Mouse (Mus musculus) splenic B cell, adult 2 months (primary cell): ENCODE data around the gene Rarres1.

ENCODE experiments used
- DNase-seq: peaks from one replicate; pipeline ENCODE4 v3.0.0-alpha.2; 2011; ENCODE audit warnings: low read depth, low spot score
- H3K27me3 ChIP-seq: 2 replicates; pipeline ENCODE4 v1.6.1; 2012; ENCODE audit warnings: mild to moderate bottlenecking, low read length, moderate library complexity, mixed read lengths; ENCODE audit not compliant: control insufficient read depth, poor library complexity, insufficient read depth, severe bottlenecking
- H3K36me3 ChIP-seq: 2 replicates; pipeline ENCODE4 v1.6.1; 2012; ENCODE audit warnings: mild to moderate bottlenecking, low read length, moderate library complexity, mixed read lengths; ENCODE audit not compliant: control insufficient read depth, poor library complexity, insufficient read depth, severe bottlenecking

Rarres1 gene

GRCm38 (mm10) chr3:67471408-67472127, 43.8 kb downstream of the Rarres1 start:
- H3K27me3 ChIP-seq = no peaks in the 10 kb centered on the region
- DNase-seq = no peak
- H3K36me3 ChIP-seq = peaks cover 2% of the 10 kb centered on the region; the same call in 1 of the 2 replicates

- H3K36me3 ChIP-seq = peaks cover 2% of the 10 kb centered on the region; the same call in 1 of the 2 replicates
- H3K27me3 ChIP-seq = no peaks in the 10 kb centered on the region
- DNase-seq = no peak
Measured at GRCm38 (mm10) chr3:67467281-67467680, 48.0 kb downstream of the Rarres1 start.

GRCm38 (mm10) chr3:67466576-67466975, 48.7 kb downstream of the Rarres1 start:
- no peak for DNase-seq
- peaks cover 2% of the 10 kb centered on the region; the same call in 1 of the 2 replicates for H3K36me3 ChIP-seq
- no peaks in the 10 kb centered on the region for H3K27me3 ChIP-seq

- peak; percentile 27 for DNase-seq
- H3K36me3 ChIP-seq = peaks cover 4% of the 10 kb centered on the region; the same call in 1 of the 2 replicates
- H3K27me3 ChIP-seq = no peaks in the 10 kb centered on the region
Measured at GRCm38 (mm10) chr3:67463450-67464372, 51.6 kb downstream of the Rarres1 start, which contains the start of gene Lxn. Lxn (minus strand) TSS chr3:67463926.

GRCm38 (mm10) chr3:67463001-67463400, 52.3 kb downstream of the Rarres1 start:
- H3K36me3 ChIP-seq = peaks cover 2% of the 10 kb centered on the region; the same call in 1 of the 2 replicates
- peak; percentile 11 for DNase-seq
- H3K27me3 ChIP-seq = no peaks in the 10 kb centered on the region

- DNase-seq = no peak
- Histone ChIP-seq H3K27me3 (no peaks in the 10 kb centered on the region), H3K36me3 (peaks cover 2% of the 10 kb centered on the region; the same call in 1 of the 2 replicates)
Measured at GRCm38 (mm10) chr3:67462578-67462977, 52.7 kb downstream of the Rarres1 start.

- DNase-seq = no peak
- Histone ChIP-seq H3K27me3 (no peaks in the 10 kb centered on the region), H3K36me3 (peaks cover 2% of the 10 kb centered on the region; the same call in 1 of the 2 replicates)
Measured at GRCm38 (mm10) chr3:67462015-67462414, 53.3 kb downstream of the Rarres1 start.

- DNase-seq = no peak
Measured at GRCm38 (mm10) chr3:67459881-67460280, 55.4 kb downstream of the Rarres1 start.

GRCm38 (mm10) chr3:67450601-67451210, 64.6 kb downstream of the Rarres1 start:
- peaks cover 15% of the 10 kb centered on the region for H3K36me3 ChIP-seq
- H3K27me3 ChIP-seq = no peaks in the 10 kb centered on the region
- DNase-seq = no peak

More at GRCm38 (mm10) chr3:67459881-67460280, 55.4 kb downstream of the Rarres1 start:
- Histone ChIP-seq H3K27me3 (no peaks in the 10 kb centered on the region), H3K36me3 (peaks cover 3% of the 10 kb centered on the region)

GRCm38 (mm10) chr3:67449660-67450059, 65.7 kb downstream of the Rarres1 start:
- no peak for DNase-seq
- H3K27me3 ChIP-seq = no peaks in the 10 kb centered on the region
- H3K36me3 ChIP-seq = peaks cover 14% of the 10 kb centered on the region

GRCm38 (mm10) chr3:67447143-67447542, 68.2 kb downstream of the Rarres1 start:
- peaks cover 12% of the 10 kb centered on the region for H3K36me3 ChIP-seq
- no peak for DNase-seq
- H3K27me3 ChIP-seq = no peaks in the 10 kb centered on the region

- Histone ChIP-seq H3K36me3 (no peaks in the 10 kb centered on the region; the same call in none of the 2 replicates), H3K27me3 (no peaks in the 10 kb centered on the region)
- DNase-seq = no peak
Measured at GRCm38 (mm10) chr3:67434011-67434410, 81.3 kb downstream of the Rarres1 start.

GRCm38 (mm10) chr3:67429999-67430380, 85.3 kb downstream of the Rarres1 start, which contains the start of gene Gfm1:
Gfm1 (plus strand) TSS chr3:67430096.
- no peaks in the 10 kb centered on the region for H3K36me3 ChIP-seq

GRCm38 (mm10) chr3:67429338-67429998, 85.9 kb downstream of the Rarres1 start:
- no peaks in the 10 kb centered on the region for H3K36me3 ChIP-seq
- H3K27me3 ChIP-seq = no peaks in the 10 kb centered on the region
- peak; percentile 10 for DNase-seq

More at GRCm38 (mm10) chr3:67429999-67430380, 85.3 kb downstream of the Rarres1 start, which contains the start of gene Gfm1:
- DNase-seq = peak; percentile 86
- H3K27me3 ChIP-seq = no peaks in the 10 kb centered on the region
